ENCODE assay signal across 26 mouse cellular contexts in genomic region chr7:48870579-48871180, GRCm38 (mm10). TPM values are rescaled to one million over a fixed set of nuclear protein-coding genes. Genes with fewer than 3 reads are reported as not detected.
DNase-seq lines count a peak whose midpoint lies in the region; ATAC-seq and TF ChIP-seq lines count a peak whose summit lies in the region.
"Had no signal": no experiment of that assay in that cellular context is flagged by ENCODE, and none has a peak within 500 bp of the region (broad histone marks: within the 10 kb centered on the region; RNA-seq: fewer than 3 reads in every experiment).

No protein-coding gene starts in this region.

- H3K36me3 ChIP-seq in liver, embryonic 13.5 days = peaks cover 99% of the 10 kb centered on the region
- H3K36me3 ChIP-seq in liver, postnatal 0 days (replicated peaks; ENCODE audit: insufficient read depth, low read length) = peaks cover 99% of the 10 kb centered on the region
- H3K36me3 ChIP-seq in megakaryocyte, embryonic 14.5 days (replicated peaks; ENCODE audit: low read length) = peaks cover 99% of the 10 kb centered on the region

- no peak overlapping the region for H3K27ac ChIP-seq in liver, embryonic 13.5 days
- H3K27ac ChIP-seq in liver, postnatal 0 days (ENCODE audit: low read depth) = no peak overlapping the region
- H3K27ac ChIP-seq: forebrain, embryonic 10.5 days; gastrocnemius, adult 2 months; heart, embryonic 15.5 days; hindbrain, embryonic 14.5 days; hindbrain, postnatal 0 days had no signal

- TF ChIP-seq CTCF in liver, postnatal 0 days (IDR thresholded peaks at IDR 0.05; ENCODE audit: low read depth) = no peak

- H3K4me1 ChIP-seq in liver, embryonic 13.5 days (replicated peaks) = 0 out of 2 replicates have a peak, but pooled peaks cover 5% of the 10 kb centered on the region
- no peaks in the 10 kb centered on the region for H3K4me1 ChIP-seq in liver, postnatal 0 days (ENCODE audit: insufficient read depth)
- H3K4me1 ChIP-seq in megakaryocyte, embryonic 14.5 days = peaks cover 80% of the 10 kb centered on the region
- H3K4me1 ChIP-seq: forebrain, embryonic 10.5 days; heart, embryonic 12.5 days; heart, embryonic 15.5 days had no signal

- WGBS in liver, embryonic 13.5 days (ENCODE audit: insufficient replicate concordance) = 92% methylated on average over 21 of the region's 21 CpGs
- 92% methylated on average over 21 of the region's 21 CpGs for WGBS in liver, postnatal 0 days (ENCODE audit: insufficient replicate concordance)

- TF ChIP-seq EP300 in liver, postnatal 0 days (IDR thresholded peaks at IDR 0.05; ENCODE audit: low read depth) = no peak

- no peak overlapping the region for H3K9ac ChIP-seq in liver, embryonic 13.5 days
- no peak overlapping the region for H3K9ac ChIP-seq in liver, postnatal 0 days (replicated peaks)
- H3K9ac ChIP-seq: forebrain, postnatal 0 days; heart, embryonic 12.5 days; heart, embryonic 15.5 days; hindbrain, embryonic 14.5 days had no signal

- no peak for DNase-seq in liver, embryonic 13.5 days
- DNase-seq in liver, postnatal 0 days = no peak
- DNase-seq in layer of hippocampus, adult 9-11 months = no peak
- DNase-seq: adrenal gland, postnatal 10 days; adrenal gland, postnatal 36 days; cerebellum, adult 18-20 months; cerebellum, adult 9-10 months; cerebellum, postnatal 14 days; forebrain, postnatal 0 days; gastrocnemius, adult 2 months; gastrocnemius, postnatal 14 days; heart, adult 18-20 months; heart, postnatal 10 days; heart, postnatal 4 days had no signal

- no peaks in the 10 kb centered on the region for H3K9me3 ChIP-seq in liver, embryonic 13.5 days (replicated peaks)
- H3K9me3 ChIP-seq in liver, postnatal 0 days (ENCODE audit: low read length) = no peaks in the 10 kb centered on the region
- H3K9me3 ChIP-seq in megakaryocyte, embryonic 14.5 days = no peaks in the 10 kb centered on the region
- H3K9me3 ChIP-seq: forebrain, embryonic 10.5 days; heart, embryonic 12.5 days; heart, embryonic 15.5 days had no signal

- no peaks in the 10 kb centered on the region for H3K27me3 ChIP-seq in liver, embryonic 13.5 days
- no peaks in the 10 kb centered on the region for H3K27me3 ChIP-seq in liver, postnatal 0 days (ENCODE audit: insufficient read depth, low read length)
- no peaks in the 10 kb centered on the region for H3K27me3 ChIP-seq in megakaryocyte, embryonic 14.5 days (replicated peaks)
- H3K27me3 ChIP-seq: heart, embryonic 12.5 days; heart, embryonic 15.5 days had no signal

- peak; percentile 22; the same call in 1 of the 2 replicates for ATAC-seq in liver, embryonic 13.5 days (ENCODE audit: low read depth)
- no peak for ATAC-seq in liver, postnatal 0 days
- ATAC-seq in megakaryocyte, adult 5-6 weeks (ENCODE audit: poor library complexity, severe bottlenecking) = no peak
- peak; percentile 13; the same call in 1 of the 2 replicates for ATAC-seq in megakaryocyte progenitor cell, adult 5-6 weeks (replicated peaks; ENCODE audit: poor library complexity)
- ATAC-seq: CD4-positive, CD25-positive, alpha-beta regulatory T cell, adult 4 months; forebrain, embryonic 14.5 days; forebrain, postnatal 0 days; hindbrain, postnatal 0 days had no signal

- H3K4me3 ChIP-seq in liver, embryonic 13.5 days (replicated peaks) = no peak overlapping the region
- H3K4me3 ChIP-seq in liver, postnatal 0 days (ENCODE audit: low read depth, low read length) = no peak overlapping the region
- peak overlapping the region; percentile 69 for H3K4me3 ChIP-seq in megakaryocyte, embryonic 14.5 days (replicated peaks)
- H3K4me3 ChIP-seq: forebrain, embryonic 10.5 days; gastrocnemius, adult 2 months; heart, embryonic 12.5 days; heart, embryonic 15.5 days had no signal

- H3K4me2 ChIP-seq in liver, embryonic 13.5 days = no peak overlapping the region
- H3K4me2 ChIP-seq in liver, postnatal 0 days (ENCODE audit: low read depth, low read length) = no peak overlapping the region
- H3K4me2 ChIP-seq: heart, embryonic 12.5 days; heart, embryonic 15.5 days; hindbrain, embryonic 14.5 days had no signal

RNA-seq across cellular contexts. Expression of gene E2f8, which starts 10.7 kb away (rescaled TPM):
- 25.2 and 33.8 TPM in 2 replicates for polyA plus RNA-seq in liver, embryonic 13.5 days (2015; fragmentation: Nextera tagmentation; extraction: Ambion mirVana)
- polyA plus RNA-seq in liver, postnatal 0 days (2015; fragmentation: Nextera tagmentation; extraction: Ambion mirVana) = 12.8 and 13.0 TPM in 2 replicates
- polyA plus RNA-seq in megakaryocyte, embryonic 14.5 days (2012; ENCODE audit: insufficient read depth, low replicate concordance) = 23.0 and 25.1 TPM in 2 replicates
- 129 and 131 TPM in 2 replicates for total RNA-seq in megakaryocyte, adult 5-6 weeks (2015)
- total RNA-seq in megakaryocyte, adult 5-6 weeks (2017) = 40.6 and 49.7 TPM in 2 replicates
- 107 and 115 TPM in 2 replicates for total RNA-seq in megakaryocyte progenitor cell, adult 5-6 weeks (2015)
- 29.3 and 30.6 TPM in 2 replicates for total RNA-seq in megakaryocyte progenitor cell, adult 5-6 weeks (2017)
- total RNA-seq: gastrocnemius, adult 2 months had no signal

RNA-seq across cellular contexts. Expression of gene Csrp3, which starts 22.8 kb away (rescaled TPM):
- polyA plus RNA-seq in liver, embryonic 13.5 days (2015; fragmentation: Nextera tagmentation; extraction: Ambion mirVana) = 1.1 and 3.6 TPM in 2 replicates
- polyA plus RNA-seq in liver, postnatal 0 days (2015; fragmentation: Nextera tagmentation; extraction: Ambion mirVana) = 0.85 and 2.5 TPM in 2 replicates
- 1.4 TPM in 1 of 2 replicates, not detected in the other for polyA plus RNA-seq in megakaryocyte, embryonic 14.5 days (2012; ENCODE audit: insufficient read depth, low replicate concordance)
- 10.7 and 12.1 TPM in 2 replicates for total RNA-seq in megakaryocyte, adult 5-6 weeks (2015)
- total RNA-seq in megakaryocyte, adult 5-6 weeks (2017) = 9.2 and 12.2 TPM in 2 replicates
- 4.3 and 5.1 TPM in 2 replicates for total RNA-seq in megakaryocyte progenitor cell, adult 5-6 weeks (2015)
- total RNA-seq in megakaryocyte progenitor cell, adult 5-6 weeks (2017) = 2.2 and 4.8 TPM in 2 replicates
- total RNA-seq: adrenal gland, postnatal 36 days; forebrain, postnatal 0 days; hindbrain, postnatal 0 days had no signal
- polyA plus RNA-seq: CD4-positive, CD25-positive, alpha-beta regulatory T cell, adult 4 months; forebrain, embryonic 10.5 days; forebrain, embryonic 14.5 days; forebrain, postnatal 0 days; frontal cortex, adult 2 months; hindbrain, embryonic 11.5 days; hindbrain, embryonic 14.5 days; hindbrain, postnatal 0 days had no signal

RNA-seq across cellular contexts. Expression of gene Nav2, which starts 37.8 kb away (rescaled TPM):
- polyA plus RNA-seq in liver, embryonic 13.5 days (2015; fragmentation: Nextera tagmentation; extraction: Ambion mirVana) = 1.8 and 1.9 TPM in 2 replicates
- 2.7 and 3.3 TPM in 2 replicates for polyA plus RNA-seq in liver, postnatal 0 days (2015; fragmentation: Nextera tagmentation; extraction: Ambion mirVana)
- 1.2 and 1.3 TPM in 2 replicates for polyA plus RNA-seq in megakaryocyte, embryonic 14.5 days (2012; ENCODE audit: insufficient read depth, low replicate concordance)
- total RNA-seq in megakaryocyte, adult 5-6 weeks (2015) = 9.8 and 10.5 TPM in 2 replicates
- total RNA-seq in megakaryocyte, adult 5-6 weeks (2017) = 4.6 and 7.2 TPM in 2 replicates
- total RNA-seq in megakaryocyte progenitor cell, adult 5-6 weeks (2015) = 21.7 and 27.0 TPM in 2 replicates
- total RNA-seq in megakaryocyte progenitor cell, adult 5-6 weeks (2017) = 16.4 TPM in 2 replicates

Comparison
In these comparisons a context has a peak if more than half of its experiments do, and no peak if none do; other contexts are left out.
1. ATAC-seq: peak in liver, embryonic 13.5 days (single experiment) and megakaryocyte progenitor cell, adult 5-6 weeks (single experiment); none in liver, postnatal 0 days (single experiment) and megakaryocyte, adult 5-6 weeks (single experiment).